Mouse (Mus musculus) small intestine, adult 2 months (tissue): ENCODE results near the gene Akt2. TPM values are rescaled to one million over a fixed set of nuclear protein-coding genes. Genes with fewer than 3 reads are reported as not detected.

Experiments used
- H3K27ac ChIP-seq: fragments of 200-500 bp; 2 replicates; pipeline ENCODE4 v1.5.1; 2012; ENCODE audit warnings: low read depth, low read length, control low read depth, inconsistent platforms; ENCODE audit not compliant: insufficient read depth
- H3K27me3 ChIP-seq: fragments of 200-500 bp; 2 replicates; pipeline ENCODE4 v1.6.1; 2012; ENCODE audit warnings: mild to moderate bottlenecking, moderate library complexity, low read length, inconsistent platforms; ENCODE audit not compliant: control insufficient read depth, insufficient read depth
- H3K36me3 ChIP-seq: fragments of 200-500 bp; 2 replicates; pipeline ENCODE4 v1.6.1; 2012; ENCODE audit warnings: mild to moderate bottlenecking, low read length, control low read depth, inconsistent platforms; ENCODE audit not compliant: control insufficient read depth, insufficient read depth
- H3K4me1 ChIP-seq: fragments of 200-500 bp; 2 replicates; pipeline ENCODE4 v1.6.1; 2012; ENCODE audit warnings: low read length, inconsistent platforms, mixed read lengths; ENCODE audit not compliant: control insufficient read depth, insufficient read depth, insufficient read length
- H3K4me3 ChIP-seq: fragments of 200-500 bp; 2 replicates; pipeline ENCODE4 v1.5.1; 2012; ENCODE audit warnings: low read depth, mild to moderate bottlenecking, control low read depth, inconsistent platforms, low read length, moderate library complexity
- CTCF ChIP-seq: fragments of 200-500 bp; IDR thresholded peaks from 2 replicates; pipeline ENCODE4 v1.5.1; 2012; ENCODE audit warnings: low read depth, mild to moderate bottlenecking, control low read depth, inconsistent platforms, low read length, moderate library complexity, mixed read lengths; ENCODE audit not compliant: insufficient replicate concordance, insufficient read length; ENCODE audit errors: extremely low read depth
- POLR2A ChIP-seq: fragments of 200-500 bp; IDR thresholded peaks from 2 replicates; pipeline ENCODE4 v1.6.1; 2012; ENCODE audit warnings: low read depth, mild to moderate bottlenecking, control low read depth, inconsistent platforms, low read length, moderate library complexity
- WGBS: fragments of 180-500 bp; shearing (Covaris S2); methylation state at CpG from one replicate; pipeline ENCODE4 v1.1.7; 2018; 5-methylcytosine and 5-hydroxymethylcytosine counted together
- polyA plus RNA-seq: library from polyadenylated mRNA; depleted of rRNA; stranded (reverse); fragments of >200 nt; gene quantifications from 2 replicates; pipeline ENCODE4 v1.2.3, GENCODE M21; 2012

Gene Akt2
- polyA plus RNA-seq, 1 experiment, result 34.1 TPM

DNA sequence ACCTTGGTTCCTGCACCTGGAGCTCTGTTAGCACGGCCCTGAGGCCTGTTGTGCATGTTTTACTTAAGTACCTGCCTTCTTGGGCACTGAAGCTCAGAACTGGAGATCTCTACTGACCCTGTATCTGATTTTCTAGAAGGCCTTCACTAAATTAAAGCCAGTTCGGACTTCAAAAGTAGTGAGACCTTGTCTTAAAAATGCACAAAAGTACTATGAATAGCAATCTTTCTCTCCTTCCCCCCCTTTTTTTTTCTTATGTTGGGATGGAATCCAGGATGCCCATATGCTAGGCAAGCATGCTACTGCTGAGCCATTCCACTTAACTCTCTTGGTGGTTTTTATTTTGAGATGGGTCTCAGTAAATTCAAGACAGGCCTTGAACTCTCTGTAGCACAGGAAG, 10.8 kb downstream of the Akt2 start:
- H3K4me1 ChIP-seq, result peaks cover 19% of the 10 kb centered on the region
- no peak overlapping the region for H3K4me3 ChIP-seq
- 55% methylated on average over 2 of the region's 2 CpGs for WGBS
- H3K27me3 ChIP-seq, result no peaks in the 10 kb centered on the region
- TF ChIP-seq CTCF, result no peak
- no peaks in the 10 kb centered on the region for H3K36me3 ChIP-seq
- H3K27ac ChIP-seq, result no peak overlapping the region

GRCm38 (mm10) chr7:27602835-27603234, 11.5 kb downstream of the Akt2 start:
- H3K27ac ChIP-seq, result no peak overlapping the region
- peaks cover 25% of the 10 kb centered on the region for H3K4me1 ChIP-seq
- WGBS, result 24% methylated on average over 7 of the region's 7 CpGs

DNA sequence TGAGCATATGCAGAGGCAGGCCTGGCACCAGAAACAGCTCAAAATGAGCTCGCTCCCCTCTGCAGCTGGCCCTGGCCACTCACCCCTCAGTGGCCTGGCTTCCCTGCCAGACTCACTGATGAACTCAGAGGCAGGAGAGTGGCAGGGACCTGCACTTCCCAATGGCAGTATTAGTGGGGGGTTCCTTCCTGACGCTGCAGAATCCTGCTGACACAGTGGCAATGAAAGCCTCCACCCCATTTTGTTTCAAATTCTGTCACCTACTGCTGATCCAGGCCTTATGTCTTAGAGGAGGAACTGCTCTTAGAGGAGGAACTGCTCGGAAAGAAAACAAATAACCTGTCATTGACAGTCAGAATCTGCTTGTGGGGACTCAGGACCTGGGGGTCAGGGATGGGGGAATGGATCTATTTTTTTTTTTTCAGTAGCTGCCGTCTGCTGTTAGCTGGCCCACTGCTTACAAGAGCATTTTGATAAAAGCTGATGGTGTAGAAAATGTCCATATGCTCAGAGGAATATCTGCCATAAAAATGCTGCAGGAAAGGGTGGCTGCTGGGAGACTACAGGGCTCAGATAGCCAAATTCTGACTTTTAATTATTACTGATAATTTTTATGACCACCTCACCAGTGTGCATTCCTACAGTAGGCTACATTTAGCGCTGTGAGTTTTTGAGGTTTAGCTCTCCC, 13.5 kb downstream of the Akt2 start:
- H3K4me1 ChIP-seq, result peaks cover 25% of the 10 kb centered on the region
- no peak overlapping the region for H3K4me3 ChIP-seq
- H3K27me3 ChIP-seq, result no peaks in the 10 kb centered on the region
- H3K27ac ChIP-seq, result no peak overlapping the region
- TF ChIP-seq POLR2A, result no peak
- no peak for TF ChIP-seq CTCF
- 72% methylated on average over 5 of the region's 5 CpGs for WGBS
- H3K36me3 ChIP-seq, result peaks cover 14% of the 10 kb centered on the region

More at GRCm38 (mm10) chr7:27602835-27603234, 11.5 kb downstream of the Akt2 start:
- Histone ChIP-seq H3K36me3 (no peaks in the 10 kb centered on the region), H3K27me3 (no peaks in the 10 kb centered on the region), H3K4me3 (no peak overlapping the region)
- TF ChIP-seq POLR2A (no peak), CTCF (no peak)

DNA sequence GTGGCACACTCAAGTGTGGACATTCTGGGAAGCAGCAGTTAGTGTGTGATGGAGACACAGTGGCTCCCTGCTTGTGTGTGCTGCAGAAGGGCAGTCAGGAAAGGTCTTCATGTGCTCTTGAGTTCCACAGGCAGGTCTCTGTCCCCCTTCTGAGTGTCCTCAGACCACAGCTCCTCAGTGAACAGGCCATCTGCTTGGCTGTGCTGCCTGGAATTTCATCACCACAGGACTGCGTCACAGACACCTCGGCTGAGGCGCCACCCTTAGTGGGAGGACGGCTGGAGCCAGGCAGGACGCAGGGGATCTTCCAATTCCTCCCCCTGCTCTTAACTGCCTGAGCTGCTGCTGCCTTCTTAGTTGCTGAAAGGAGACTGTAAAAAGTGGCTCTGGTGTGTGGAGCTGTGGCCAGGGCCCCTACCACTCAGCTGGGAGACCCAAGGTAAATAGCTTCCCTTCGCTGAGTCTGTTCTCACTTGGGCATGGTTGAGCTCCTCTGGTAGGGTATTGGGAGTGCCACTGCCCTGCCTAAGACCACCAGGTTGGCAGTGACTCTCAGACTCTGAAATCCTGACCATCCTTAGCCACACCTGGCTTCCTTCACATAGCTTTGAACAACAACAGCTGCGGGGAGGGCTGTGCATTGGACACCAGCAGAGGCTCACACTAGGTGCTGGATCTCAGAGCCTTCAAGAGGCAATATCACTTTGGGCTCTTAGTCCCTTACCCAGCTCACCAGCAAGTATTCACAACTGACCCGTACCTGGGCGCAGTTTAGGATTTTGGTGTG, 14.3 kb downstream of the Akt2 start:
- TF ChIP-seq CTCF (no peak), POLR2A (no peak)
- no peak overlapping the region for H3K27ac ChIP-seq
- H3K4me1 ChIP-seq, result peaks cover 33% of the 10 kb centered on the region
- no peaks in the 10 kb centered on the region for H3K27me3 ChIP-seq
- WGBS, result 75% methylated on average over 9 of the region's 9 CpGs
- H3K4me3 ChIP-seq, result no peak overlapping the region
- peaks cover 18% of the 10 kb centered on the region for H3K36me3 ChIP-seq

DNA sequence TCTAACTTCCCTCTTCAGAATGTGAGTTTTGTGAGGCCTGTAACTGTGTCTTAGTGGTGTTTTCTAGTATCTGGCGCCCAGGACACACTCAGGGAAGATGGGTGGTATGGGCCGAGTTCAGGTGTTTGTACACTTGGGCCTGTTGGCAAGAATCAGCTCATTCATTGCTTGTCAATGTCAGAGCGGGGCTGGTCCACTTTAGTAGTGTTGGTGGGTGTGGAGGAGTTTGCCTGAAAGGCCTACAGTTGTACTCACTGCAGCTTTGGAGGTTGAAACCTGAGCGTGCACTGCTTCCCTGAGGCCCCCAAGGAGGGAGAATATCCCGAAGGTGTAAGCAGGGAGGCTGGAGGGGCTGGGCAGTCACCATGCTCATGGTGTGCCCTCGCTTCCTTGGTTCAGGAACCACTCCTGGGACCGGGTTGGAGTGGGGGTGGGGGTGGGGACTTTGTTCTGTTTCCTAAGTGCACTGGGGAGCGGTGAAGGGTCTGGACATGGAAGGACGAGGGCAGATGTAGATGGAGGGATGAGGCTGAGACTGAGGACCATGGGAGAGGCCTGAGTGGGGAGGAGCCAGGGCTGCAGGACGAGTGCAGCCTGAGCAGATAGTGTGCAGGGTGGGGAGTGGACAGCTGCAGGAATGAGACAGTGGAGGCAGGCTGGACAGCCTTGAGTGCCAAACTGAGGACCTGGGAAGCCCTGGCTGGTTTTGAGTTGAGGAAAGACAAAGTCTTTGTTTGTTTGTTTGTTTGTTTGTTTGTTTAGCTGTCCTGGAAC, 15.3 kb downstream of the Akt2 start:
- TF ChIP-seq POLR2A, result no peak
- TF ChIP-seq CTCF, result no peak
- no peak overlapping the region for H3K27ac ChIP-seq
- H3K4me3 ChIP-seq, result no peak overlapping the region
- no peaks in the 10 kb centered on the region for H3K27me3 ChIP-seq
- 66% methylated on average over 10 of the region's 10 CpGs for WGBS
- peaks cover 30% of the 10 kb centered on the region for H3K4me1 ChIP-seq
- H3K36me3 ChIP-seq, result peaks cover 18% of the 10 kb centered on the region

GRCm38 (mm10) chr7:27607580-27607979, 16.2 kb downstream of the Akt2 start:
- 67% methylated on average over 5 of the region's 5 CpGs for WGBS
- Histone ChIP-seq H3K36me3 (peaks cover 18% of the 10 kb centered on the region), H3K27ac (no peak overlapping the region), H3K4me3 (no peak overlapping the region), H3K4me1 (peaks cover 30% of the 10 kb centered on the region), H3K27me3 (no peaks in the 10 kb centered on the region)
- TF ChIP-seq POLR2A, result no peak
- TF ChIP-seq CTCF, result no peak

DNA sequence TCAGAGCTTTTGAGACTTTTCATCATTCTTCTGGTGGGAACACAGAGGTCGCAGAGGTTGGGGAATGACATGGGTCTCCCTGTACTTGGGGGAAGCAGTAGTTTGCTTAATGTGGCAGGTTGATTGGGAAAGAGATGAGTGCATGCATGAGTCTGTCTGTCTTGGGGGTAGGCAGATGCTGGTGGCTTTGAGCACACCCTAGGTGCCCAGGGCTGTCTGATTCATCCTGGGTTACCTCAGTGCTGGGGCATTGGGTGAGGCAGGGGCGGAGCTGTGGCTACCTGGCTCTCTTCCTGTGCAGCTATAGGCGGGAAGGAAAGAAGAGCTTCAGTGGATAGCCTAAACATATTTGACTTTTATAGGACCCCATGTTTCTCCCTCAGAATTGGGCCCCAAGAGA, 16.8 kb downstream of the Akt2 start:
- TF ChIP-seq CTCF (no peak), POLR2A (no peak)
- Histone ChIP-seq H3K36me3 (peaks cover 18% of the 10 kb centered on the region), H3K27ac (no peak overlapping the region), H3K27me3 (no peaks in the 10 kb centered on the region), H3K4me1 (peaks cover 26% of the 10 kb centered on the region), H3K4me3 (no peak overlapping the region)
- 68% methylated on average over 3 of the region's 3 CpGs for WGBS
